Mouse (Mus musculus): ENCODE measurements around the gene Gprc5a. TPM values are rescaled to one million over a fixed set of nuclear protein-coding genes. Genes with fewer than 3 reads are reported as not detected.

The Gprc5a gene
- polyA plus RNA-seq, 1 experiment from 2014 or later, result 2.5 TPM

DNA sequence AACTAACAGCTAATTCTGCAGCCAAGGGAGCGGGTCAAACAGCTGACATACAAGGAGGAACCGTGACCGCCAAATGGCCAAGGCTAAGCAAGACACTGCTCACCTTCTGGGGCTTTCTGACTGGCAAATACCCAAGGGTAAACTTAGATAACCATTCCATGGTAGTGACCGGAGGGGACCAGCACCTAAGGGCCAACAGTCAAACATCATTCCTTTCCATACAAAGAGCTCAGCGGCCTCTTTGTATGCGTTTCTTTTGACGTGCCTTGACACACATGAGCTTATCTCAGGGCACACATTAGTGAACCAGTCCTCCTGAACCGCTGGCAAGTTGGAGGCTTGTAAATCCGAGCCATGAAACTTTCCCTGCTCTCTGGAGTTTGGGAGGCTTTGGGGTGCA is 18.2 kb upstream of the Gprc5a start:
- Histone ChIP-seq H3K4me2 (replicated peaks) (no peak overlapping the region), H3K4me1 (peaks cover 4% of the 10 kb centered on the region; the same call in 1 of the 2 replicates), H3K9me3 (no peaks in the 10 kb centered on the region), H3K4me3 (no peak overlapping the region), H3K9ac (no peak overlapping the region), H3K27ac (no peak overlapping the region), H3K27me3 (0 out of 2 replicates have a peak, but pooled peaks cover 14% of the 10 kb centered on the region), H3K36me3 (no peaks in the 10 kb centered on the region)
- 78% methylated on average over 9 of the region's 9 CpGs for WGBS
- no peak for ATAC-seq (ENCODE audit: insufficient number of reproducible peaks, insufficient read depth, low FRiP score, low TSS enrichment)

- ATAC-seq (ENCODE audit: insufficient number of reproducible peaks, insufficient read depth, low FRiP score, low TSS enrichment), result no peak
- Histone ChIP-seq H3K36me3 (no peaks in the 10 kb centered on the region), H3K4me1 (peaks cover 4% of the 10 kb centered on the region; the same call in 1 of the 2 replicates), H3K9me3 (no peaks in the 10 kb centered on the region), H3K27me3 (0 out of 2 replicates have a peak, but pooled peaks cover 14% of the 10 kb centered on the region), H3K4me2 (replicated peaks) (no peak overlapping the region), H3K4me3 (no peak overlapping the region), H3K27ac (no peak overlapping the region), H3K9ac (no peak overlapping the region)
- 76% methylated on average over 6 of the region's 6 CpGs for WGBS
Measured at GRCm38 (mm10) chr6:135048509-135048908, 16.9 kb upstream of the Gprc5a start.

DNA sequence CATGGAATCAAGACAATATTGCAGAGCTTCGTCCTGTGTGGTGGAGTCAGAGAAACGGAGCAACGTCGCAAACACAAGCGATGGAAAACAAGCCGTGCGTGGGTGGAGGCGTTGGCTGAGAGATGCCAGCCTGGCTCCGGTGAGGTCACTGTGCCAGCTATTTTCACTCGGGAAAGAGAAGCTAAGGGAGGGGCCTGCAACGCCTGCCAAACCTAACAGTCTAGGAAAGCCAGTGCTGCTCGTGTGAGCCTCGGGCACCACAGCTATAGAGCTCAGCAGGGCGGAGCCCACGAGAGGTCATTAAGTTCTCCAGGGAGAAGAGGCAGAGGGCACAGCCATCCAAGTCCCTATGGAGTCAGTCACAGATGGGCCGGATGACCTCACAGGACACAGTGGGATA is 16.5 kb upstream of the Gprc5a start:
- Histone ChIP-seq H3K9ac (no peak overlapping the region), H3K27me3 (0 out of 2 replicates have a peak, but pooled peaks cover 14% of the 10 kb centered on the region), H3K4me3 (no peak overlapping the region), H3K4me2 (replicated peaks) (no peak overlapping the region), H3K27ac (no peak overlapping the region), H3K36me3 (no peaks in the 10 kb centered on the region), H3K9me3 (no peaks in the 10 kb centered on the region), H3K4me1 (peaks cover 4% of the 10 kb centered on the region; the same call in 1 of the 2 replicates)
- WGBS, result 82% methylated on average over 16 of the region's 16 CpGs
- no peak for ATAC-seq (ENCODE audit: insufficient number of reproducible peaks, insufficient read depth, low FRiP score, low TSS enrichment)

- H3K4me1 ChIP-seq, result no peaks in the 10 kb centered on the region
- no peaks in the 10 kb centered on the region for H3K27me3 ChIP-seq
- no peak overlapping the region for H3K27ac ChIP-seq
- no peak overlapping the region for H3K4me2 ChIP-seq (replicated peaks)
- ATAC-seq (ENCODE audit: insufficient number of reproducible peaks, insufficient read depth, low FRiP score, low TSS enrichment), result no peak
- H3K9me3 ChIP-seq, result no peaks in the 10 kb centered on the region
- H3K4me3 ChIP-seq, result no peak overlapping the region
- H3K36me3 ChIP-seq, result no peaks in the 10 kb centered on the region
- no peak overlapping the region for H3K9ac ChIP-seq
- 60% methylated on average over 3 of the region's 3 CpGs for WGBS
Measured at GRCm38 (mm10) chr6:135053789-135054188, 11.7 kb upstream of the Gprc5a start.

GRCm38 (mm10) chr6:135055882-135056281 is 9.6 kb upstream of the Gprc5a start:
- H3K4me3 ChIP-seq, result no peak overlapping the region
- H3K27ac ChIP-seq, result no peak overlapping the region
- WGBS, result 54% methylated on average over 4 of the region's 4 CpGs
- no peaks in the 10 kb centered on the region for H3K27me3 ChIP-seq
- H3K36me3 ChIP-seq, result no peaks in the 10 kb centered on the region
- H3K9me3 ChIP-seq, result no peaks in the 10 kb centered on the region
- H3K4me1 ChIP-seq, result no peaks in the 10 kb centered on the region
- ATAC-seq (ENCODE audit: insufficient number of reproducible peaks, insufficient read depth, low FRiP score, low TSS enrichment), result no peak
- no peak overlapping the region for H3K9ac ChIP-seq
- no peak overlapping the region for H3K4me2 ChIP-seq (replicated peaks)

DNA sequence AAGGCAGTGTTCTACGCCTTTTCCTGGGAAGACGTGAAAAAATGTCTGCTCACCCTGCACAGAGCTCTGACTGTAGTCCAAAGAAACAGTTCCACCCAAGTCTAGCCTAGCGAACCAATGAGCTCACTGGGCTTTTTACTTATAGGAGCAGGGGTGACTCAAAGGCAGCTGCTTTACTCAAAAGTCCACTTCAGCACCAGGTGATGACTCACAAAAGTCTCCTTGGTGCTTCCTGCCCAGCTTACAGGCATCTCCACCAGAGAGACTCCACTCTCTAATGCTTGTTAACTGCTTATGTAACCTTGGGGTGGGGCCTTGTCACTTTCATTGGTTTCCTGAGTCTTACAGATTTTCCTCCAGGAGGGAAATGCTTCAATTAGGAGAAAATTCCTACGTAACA is 4.7 kb upstream of the Gprc5a start:
- no peak for ATAC-seq (ENCODE audit: insufficient number of reproducible peaks, insufficient read depth, low FRiP score, low TSS enrichment)
- WGBS, result 95% methylated on average over 4 of the region's 4 CpGs
- Histone ChIP-seq H3K36me3 (no peaks in the 10 kb centered on the region), H3K9ac (no peak overlapping the region), H3K4me1 (peaks cover 5% of the 10 kb centered on the region), H3K4me2 (replicated peaks) (no peak overlapping the region), H3K27me3 (peaks cover 17% of the 10 kb centered on the region; the same call in 1 of the 2 replicates), H3K4me3 (no peak overlapping the region), H3K27ac (no peak overlapping the region), H3K9me3 (no peaks in the 10 kb centered on the region)

GRCm38 (mm10) chr6:135064621-135065020 is 830 bp upstream of the Gprc5a start:
- H3K4me2 ChIP-seq (replicated peaks), result no peak overlapping the region
- no peak overlapping the region for H3K4me3 ChIP-seq
- peaks cover 25% of the 10 kb centered on the region for H3K27me3 ChIP-seq

DNA sequence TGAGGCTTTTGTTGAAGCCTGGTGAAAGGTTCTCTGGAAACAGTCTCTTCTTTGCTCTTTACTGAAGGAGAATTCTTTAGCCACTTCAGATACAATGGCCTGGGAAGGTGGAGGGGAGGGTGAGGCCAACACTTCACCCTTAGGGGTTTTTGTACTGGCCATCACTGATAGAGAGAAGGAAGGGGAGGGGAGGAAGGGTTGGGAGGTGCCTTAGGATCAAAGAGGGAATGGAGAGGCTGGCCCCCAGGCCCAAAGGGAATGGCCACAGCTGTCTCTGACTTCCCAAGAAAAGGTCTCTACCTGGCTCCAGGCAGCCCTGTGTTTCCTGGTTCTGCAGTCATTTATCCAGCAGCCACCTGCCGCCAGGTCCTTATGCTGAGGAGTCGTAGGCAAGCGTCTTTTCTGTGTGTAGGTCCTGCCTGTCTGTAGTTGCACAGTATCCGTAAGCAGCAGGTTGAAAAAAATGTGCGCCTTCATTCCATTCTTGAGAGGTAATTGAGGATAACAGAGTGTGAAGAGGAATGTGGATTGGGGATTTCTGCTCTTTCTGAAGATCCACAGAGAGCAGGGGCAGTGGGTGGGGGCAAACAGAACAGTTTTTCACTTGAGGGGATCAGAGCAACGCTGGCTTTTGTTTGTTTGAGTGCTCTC is 1.5 kb downstream of the Gprc5a start:
- no peak for ATAC-seq (ENCODE audit: insufficient number of reproducible peaks, insufficient read depth, low FRiP score, low TSS enrichment)
- no peak overlapping the region for H3K9ac ChIP-seq
- no peak overlapping the region for H3K4me3 ChIP-seq
- H3K9me3 ChIP-seq, result no peaks in the 10 kb centered on the region
- no peak overlapping the region for H3K27ac ChIP-seq
- WGBS, result 36% methylated on average over 6 of the region's 6 CpGs
- H3K4me2 ChIP-seq (replicated peaks), result no peak overlapping the region
- peaks cover 9% of the 10 kb centered on the region for H3K4me1 ChIP-seq
- no peaks in the 10 kb centered on the region for H3K36me3 ChIP-seq
- peaks cover 25% of the 10 kb centered on the region for H3K27me3 ChIP-seq

More at GRCm38 (mm10) chr6:135064621-135065020, 830 bp upstream of the Gprc5a start:
- H3K9me3 ChIP-seq, result no peaks in the 10 kb centered on the region
- no peak overlapping the region for H3K9ac ChIP-seq
- ATAC-seq (ENCODE audit: insufficient number of reproducible peaks, insufficient read depth, low FRiP score, low TSS enrichment), result no peak
- H3K36me3 ChIP-seq, result no peaks in the 10 kb centered on the region
- 60% methylated on average over 12 of the region's 12 CpGs for WGBS
- no peak overlapping the region for H3K27ac ChIP-seq
- peaks cover 9% of the 10 kb centered on the region for H3K4me1 ChIP-seq

DNA sequence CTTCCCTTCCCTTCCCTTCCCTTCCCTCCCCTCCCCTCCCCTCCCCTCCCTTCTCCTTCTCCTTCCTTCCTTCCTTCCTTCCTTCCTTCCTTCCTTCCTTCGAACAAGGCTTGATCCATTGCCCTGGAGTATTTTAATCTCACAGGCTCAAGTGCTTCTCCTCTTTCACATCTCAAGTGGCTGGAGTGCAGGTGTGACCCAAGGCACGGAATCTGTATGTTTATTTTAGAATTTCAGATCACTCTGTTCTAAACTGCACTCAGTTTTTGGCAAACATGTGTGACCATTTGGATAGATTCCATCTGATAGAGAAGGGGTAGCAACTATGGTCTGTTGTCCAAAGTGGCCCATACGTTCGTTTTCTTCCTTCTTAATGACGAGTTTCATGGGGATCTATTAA is 2.8 kb downstream of the Gprc5a start:
- no peak overlapping the region for H3K4me2 ChIP-seq (replicated peaks)
- ATAC-seq (ENCODE audit: insufficient number of reproducible peaks, insufficient read depth, low FRiP score, low TSS enrichment), result no peak
- H3K4me3 ChIP-seq, result no peak overlapping the region
- H3K4me1 ChIP-seq, result peaks cover 9% of the 10 kb centered on the region
- no peak overlapping the region for H3K27ac ChIP-seq
- no peak overlapping the region for H3K9ac ChIP-seq
- 65% methylated on average over 5 of the region's 5 CpGs for WGBS
- H3K9me3 ChIP-seq, result no peaks in the 10 kb centered on the region
- peaks cover 25% of the 10 kb centered on the region for H3K27me3 ChIP-seq
- no peaks in the 10 kb centered on the region for H3K36me3 ChIP-seq

DNA sequence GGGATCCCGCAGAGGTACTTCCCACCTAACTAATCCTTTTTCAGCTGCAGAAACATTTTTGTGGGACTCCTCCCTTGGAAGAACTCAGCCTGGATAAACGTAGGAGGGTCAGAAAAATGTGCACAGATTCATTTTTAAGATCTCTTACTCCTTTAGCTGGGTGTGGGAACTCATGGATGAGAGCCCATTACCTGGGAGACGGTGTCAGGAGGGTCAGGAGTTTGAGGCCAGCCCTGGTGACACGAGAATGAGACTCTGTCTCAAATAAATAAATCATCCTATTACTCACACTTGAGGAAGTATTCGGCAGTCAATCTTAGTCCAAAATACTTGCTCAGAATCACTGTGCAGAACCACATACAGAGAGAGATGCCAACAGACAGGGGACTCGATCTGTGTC is 4.4 kb downstream of the Gprc5a start:
- ATAC-seq (ENCODE audit: insufficient number of reproducible peaks, insufficient read depth, low FRiP score, low TSS enrichment), result no peak
- 75% methylated on average over 6 of the region's 6 CpGs for WGBS

DNA sequence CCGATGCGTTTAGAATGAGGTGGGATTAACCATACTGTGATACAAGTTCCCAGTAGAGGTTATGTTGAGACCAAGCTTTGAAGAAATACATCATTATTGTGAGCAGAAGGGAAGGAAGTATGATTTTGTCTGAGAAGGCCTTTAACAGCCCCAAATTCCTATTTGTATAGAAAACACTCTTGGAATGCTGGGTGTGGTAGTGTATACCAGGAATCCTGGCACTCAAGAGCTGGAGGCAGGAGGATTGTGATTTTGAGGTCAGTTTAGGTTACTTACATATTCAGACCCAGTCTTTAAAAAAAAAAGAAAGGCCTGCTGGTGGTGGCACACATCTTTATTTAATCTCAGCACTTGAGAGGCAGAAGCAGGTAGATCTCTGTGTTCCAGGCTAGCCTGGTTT is 4.9 kb downstream of the Gprc5a start:
- Histone ChIP-seq H3K36me3 (no peaks in the 10 kb centered on the region), H3K27me3 (peaks cover 8% of the 10 kb centered on the region; the same call in 1 of the 2 replicates), H3K4me2 (replicated peaks) (no peak overlapping the region), H3K27ac (no peak overlapping the region), H3K9ac (no peak overlapping the region), H3K4me3 (no peak overlapping the region), H3K9me3 (no peaks in the 10 kb centered on the region), H3K4me1 (peaks cover 6% of the 10 kb centered on the region; the same call in 1 of the 2 replicates)
- no peak for ATAC-seq (ENCODE audit: insufficient number of reproducible peaks, insufficient read depth, low FRiP score, low TSS enrichment)
- 84% methylated on average over 2 of the region's 2 CpGs for WGBS

More for the DNA sequence above, 4.4 kb downstream of the Gprc5a start:
- Histone ChIP-seq H3K36me3 (no peaks in the 10 kb centered on the region), H3K4me3 (no peak overlapping the region), H3K4me1 (peaks cover 9% of the 10 kb centered on the region), H3K4me2 (replicated peaks) (no peak overlapping the region), H3K9ac (no peak overlapping the region), H3K9me3 (no peaks in the 10 kb centered on the region), H3K27ac (no peak overlapping the region), H3K27me3 (peaks cover 12% of the 10 kb centered on the region)

GRCm38 (mm10) chr6:135074405-135074947 is 9.0 kb downstream of the Gprc5a start:
- Histone ChIP-seq H3K4me2 (replicated peaks) (no peak overlapping the region), H3K36me3 (no peaks in the 10 kb centered on the region)
- ATAC-seq (ENCODE audit: insufficient number of reproducible peaks, insufficient read depth, low FRiP score, low TSS enrichment), result no peak

More at GRCm38 (mm10) chr6:135074405-135074947, 9.0 kb downstream of the Gprc5a start:
- WGBS, result 81% methylated on average over 6 of the region's 6 CpGs
- Histone ChIP-seq H3K27ac (no peak overlapping the region), H3K27me3 (no peaks in the 10 kb centered on the region), H3K9me3 (no peaks in the 10 kb centered on the region), H3K4me3 (no peak overlapping the region), H3K9ac (no peak overlapping the region), H3K4me1 (no peaks in the 10 kb centered on the region)

Data from embryonic facial prominence, embryonic 12.5 days (tissue).